Mouse (Mus musculus): ENCODE data around the gene Dchs2. TPM values are rescaled to one million over a fixed set of nuclear protein-coding genes. Genes with fewer than 3 reads are reported as not detected.

The Dchs2 gene
- not detected in 2 replicates for polyA plus RNA-seq (2011; ENCODE audit: insufficient read depth, insufficient read length, low replicate concordance, missing spikeins)

GRCm38 (mm10) chr3:83127726-83128448, at the start of gene Dchs2:
Gene Dchs2, plus strand, starts transcription at chr3:83127948.
- WGBS = 2% methylated on average over 55 of the region's 55 CpGs
- Histone ChIP-seq H3K4me1 (ENCODE audit: control insufficient read depth, insufficient read depth, low read length) (no peaks in the 10 kb centered on the region), H3K4me3 (replicated peaks; ENCODE audit: control insufficient read depth, low read depth, low read length) (no peak within 1 kb of the TSS), H3K27ac (ENCODE audit: control insufficient read depth, insufficient read depth, low read depth, low read length, poor library complexity) (no peak within 1 kb of the TSS)
- TF ChIP-seq CTCF (IDR thresholded peaks at IDR 0.05; ENCODE audit: control insufficient read depth, insufficient read depth, low read length) (no peak), POLR2A (IDR thresholded peaks at IDR 0.05; ENCODE audit: borderline replicate concordance, control insufficient read depth, low read depth, low read length) (no peak)

GRCm38 (mm10) chr3:83080567-83081055, 47.1 kb upstream of the Dchs2 start:
- WGBS = 1% methylated on average over 11 of the region's 11 CpGs
- peak overlapping the region; percentile 10 for H3K4me3 ChIP-seq (replicated peaks; ENCODE audit: control insufficient read depth, low read depth, low read length)
- H3K4me1 ChIP-seq (ENCODE audit: control insufficient read depth, insufficient read depth, low read length) = no peaks in the 10 kb centered on the region
- H3K27ac ChIP-seq (ENCODE audit: control insufficient read depth, insufficient read depth, low read depth, low read length, poor library complexity) = no peak overlapping the region
- TF ChIP-seq CTCF (IDR thresholded peaks at IDR 0.05; ENCODE audit: control insufficient read depth, insufficient read depth, low read length) (0 out of 2 replicates have a peak, but pooled peaks have one; percentile 7), POLR2A (IDR thresholded peaks at IDR 0.05; ENCODE audit: borderline replicate concordance, control insufficient read depth, low read depth, low read length) (no peak)

- H3K4me3 ChIP-seq (replicated peaks; ENCODE audit: control insufficient read depth, low read depth, low read length) = no peak overlapping the region
- 76% methylated on average over 6 of the region's 6 CpGs for WGBS
Measured at GRCm38 (mm10) chr3:83097586-83097985, 30.2 kb upstream of the Dchs2 start.

GRCm38 (mm10) chr3:83098546-83099034, 29.2 kb upstream of the Dchs2 start:
- Histone ChIP-seq H3K4me1 (ENCODE audit: control insufficient read depth, insufficient read depth, low read length) (no peaks in the 10 kb centered on the region), H3K27ac (ENCODE audit: control insufficient read depth, insufficient read depth, low read depth, low read length, poor library complexity) (no peak overlapping the region), H3K4me3 (replicated peaks; ENCODE audit: control insufficient read depth, low read depth, low read length) (no peak overlapping the region)
- WGBS = 39% methylated on average over 14 of the region's 14 CpGs
- TF ChIP-seq CTCF (IDR thresholded peaks at IDR 0.05; ENCODE audit: control insufficient read depth, insufficient read depth, low read length) = no peak
- no peak for TF ChIP-seq POLR2A (IDR thresholded peaks at IDR 0.05; ENCODE audit: borderline replicate concordance, control insufficient read depth, low read depth, low read length)

More at GRCm38 (mm10) chr3:83097586-83097985, 30.2 kb upstream of the Dchs2 start:
- no peaks in the 10 kb centered on the region for H3K4me1 ChIP-seq (ENCODE audit: control insufficient read depth, insufficient read depth, low read length)
- TF ChIP-seq POLR2A (IDR thresholded peaks at IDR 0.05; ENCODE audit: borderline replicate concordance, control insufficient read depth, low read depth, low read length) = no peak
- TF ChIP-seq CTCF (IDR thresholded peaks at IDR 0.05; ENCODE audit: control insufficient read depth, insufficient read depth, low read length) = no peak
- no peak overlapping the region for H3K27ac ChIP-seq (ENCODE audit: control insufficient read depth, insufficient read depth, low read depth, low read length, poor library complexity)

DNA sequence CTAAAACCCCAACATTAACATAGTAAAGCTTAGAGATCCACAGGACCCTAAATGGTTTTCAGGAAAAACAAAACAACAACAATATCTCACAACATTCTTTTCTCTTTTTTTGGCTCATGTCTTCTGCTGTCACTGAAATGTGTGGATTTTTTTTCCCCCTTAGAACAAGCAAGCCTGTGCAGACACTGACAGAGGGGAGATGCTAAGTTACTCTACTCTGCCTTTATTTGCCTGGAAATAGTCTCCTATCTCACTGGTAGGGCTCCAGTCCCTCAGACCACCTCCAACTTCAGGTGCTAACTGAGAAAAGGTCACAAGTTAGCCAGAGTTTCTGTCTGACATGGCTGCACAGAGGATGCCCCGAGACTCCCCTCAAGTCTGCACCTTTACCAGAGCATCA, 28.6 kb upstream of the Dchs2 start:
- TF ChIP-seq CTCF (IDR thresholded peaks at IDR 0.05; ENCODE audit: control insufficient read depth, insufficient read depth, low read length) (no peak), POLR2A (IDR thresholded peaks at IDR 0.05; ENCODE audit: borderline replicate concordance, control insufficient read depth, low read depth, low read length) (no peak)
- no peak overlapping the region for H3K27ac ChIP-seq (ENCODE audit: control insufficient read depth, insufficient read depth, low read depth, low read length, poor library complexity)
- 78% methylated on average over 1 of the region's 1 CpGs for WGBS
- no peak overlapping the region for H3K4me3 ChIP-seq (replicated peaks; ENCODE audit: control insufficient read depth, low read depth, low read length)
- no peaks in the 10 kb centered on the region for H3K4me1 ChIP-seq (ENCODE audit: control insufficient read depth, insufficient read depth, low read length)

DNA sequence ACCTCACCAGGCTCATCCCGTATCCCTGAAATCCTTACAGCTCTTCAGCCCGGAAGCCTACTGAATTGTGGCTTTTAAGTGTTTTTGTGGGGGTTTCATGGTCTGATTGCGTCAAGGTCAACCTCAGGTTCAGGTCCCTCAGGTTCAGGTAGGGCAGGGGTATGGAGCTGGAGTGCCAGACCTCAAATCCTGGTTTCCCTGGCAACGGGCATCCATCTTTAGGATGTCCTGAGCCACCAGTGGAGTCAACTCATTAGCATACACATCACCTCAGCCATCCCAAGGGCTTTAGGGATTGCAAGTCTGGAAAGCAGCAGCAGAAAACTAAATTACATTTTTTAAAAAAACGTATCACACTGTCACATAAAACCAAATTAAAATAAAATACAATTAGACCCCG, 28.1 kb upstream of the Dchs2 start:
- H3K4me3 ChIP-seq (replicated peaks; ENCODE audit: control insufficient read depth, low read depth, low read length) = no peak overlapping the region
- no peak overlapping the region for H3K27ac ChIP-seq (ENCODE audit: control insufficient read depth, insufficient read depth, low read depth, low read length, poor library complexity)
- WGBS = 72% methylated on average over 6 of the region's 6 CpGs
- H3K4me1 ChIP-seq (ENCODE audit: control insufficient read depth, insufficient read depth, low read length) = no peaks in the 10 kb centered on the region
- no peak for TF ChIP-seq POLR2A (IDR thresholded peaks at IDR 0.05; ENCODE audit: borderline replicate concordance, control insufficient read depth, low read depth, low read length)
- no peak for TF ChIP-seq CTCF (IDR thresholded peaks at IDR 0.05; ENCODE audit: control insufficient read depth, insufficient read depth, low read length)

GRCm38 (mm10) chr3:83102286-83102685, 25.5 kb upstream of the Dchs2 start:
- no peak for TF ChIP-seq CTCF (IDR thresholded peaks at IDR 0.05; ENCODE audit: control insufficient read depth, insufficient read depth, low read length)
- TF ChIP-seq POLR2A (IDR thresholded peaks at IDR 0.05; ENCODE audit: borderline replicate concordance, control insufficient read depth, low read depth, low read length) = no peak
- WGBS = 60% methylated on average over 6 of the region's 6 CpGs
- Histone ChIP-seq H3K27ac (ENCODE audit: control insufficient read depth, insufficient read depth, low read depth, low read length, poor library complexity) (no peak overlapping the region), H3K4me3 (replicated peaks; ENCODE audit: control insufficient read depth, low read depth, low read length) (no peak overlapping the region), H3K4me1 (ENCODE audit: control insufficient read depth, insufficient read depth, low read length) (no peaks in the 10 kb centered on the region)

DNA sequence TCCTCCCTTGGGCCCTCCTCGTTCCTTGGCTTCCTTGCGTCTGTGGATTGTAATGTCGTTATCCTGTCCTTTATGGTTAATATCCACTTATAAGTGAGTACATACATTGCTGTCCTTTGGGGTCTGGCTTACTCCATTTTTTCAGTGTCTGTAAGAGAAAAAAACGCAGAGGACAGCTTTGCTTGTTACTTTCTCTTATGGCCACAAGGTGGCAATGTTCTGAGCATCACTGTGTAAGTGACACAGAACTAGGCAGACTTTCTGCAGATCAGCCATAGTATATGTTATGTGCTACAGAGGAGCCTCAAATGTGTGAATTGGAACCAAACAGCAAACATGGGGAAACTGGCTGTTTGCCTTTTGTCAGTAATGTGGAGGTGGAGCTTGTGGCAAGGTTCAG, 17.6 kb upstream of the Dchs2 start:
- no peak for TF ChIP-seq POLR2A (IDR thresholded peaks at IDR 0.05; ENCODE audit: borderline replicate concordance, control insufficient read depth, low read depth, low read length)
- Histone ChIP-seq H3K27ac (ENCODE audit: control insufficient read depth, insufficient read depth, low read depth, low read length, poor library complexity) (no peak overlapping the region), H3K4me1 (ENCODE audit: control insufficient read depth, insufficient read depth, low read length) (no peaks in the 10 kb centered on the region), H3K4me3 (replicated peaks; ENCODE audit: control insufficient read depth, low read depth, low read length) (no peak overlapping the region)
- WGBS = 35% methylated on average over 4 of the region's 4 CpGs
